Mouse (Mus musculus) spleen, postnatal 10 days (tissue): ENCODE results near the gene Rpl11.
"Not testable (repeated sequence)": the region's sequence is repeated elsewhere in the genome, so short reads cannot be mapped to it uniquely, and the experiment has no call there.

ENCODE experiments used
- DNase-seq, 2 experiments: peaks; one replicate each; pipeline ENCODE4 v3.0.0; 2021 to 2022; ENCODE audit warnings: low spot score in 2 of 2

Gene Rpl11

GRCm38 (mm10) chr4:135980223-135980622 lies 73.0 kb downstream of the Rpl11 start:
- not testable (repeated sequence) for DNase-seq
